Mouse (Mus musculus): ENCODE measurements around the gene Gnl1. TPM values are rescaled to one million over a fixed set of nuclear protein-coding genes. Genes with fewer than 3 reads are reported as not detected.

The Gnl1 gene
- polyA plus RNA-seq, 1 experiment from 2014 or later, result 29.6 TPM

- Histone ChIP-seq H3K4me1 (ENCODE audit: insufficient read depth, low read depth, low read length) (peaks cover 8% of the 10 kb centered on the region; the same call in 1 of the 2 replicates), H3K4me3 (ENCODE audit: low read depth, low read length) (peak within 1 kb of the TSS; percentile 87), H3K27me3 (replicated peaks; ENCODE audit: insufficient read depth, low read length) (no peaks in the 10 kb centered on the region), H3K9ac (replicated peaks; ENCODE audit: low read depth) (peak within 1 kb of the TSS; percentile 79), H3K9me3 (ENCODE audit: low read length) (no peaks in the 10 kb centered on the region), H3K4me2 (replicated peaks; ENCODE audit: low read depth, low read length) (peak within 1 kb of the TSS; percentile 81), H3K27ac (ENCODE audit: low read length) (peak within 1 kb of the TSS; percentile 83), H3K36me3 (ENCODE audit: insufficient read depth, low read length) (no peaks in the 10 kb centered on the region)
- TF ChIP-seq CTCF (IDR thresholded peaks at IDR 0.05) (no peak), EP300 (IDR thresholded peaks at IDR 0.05) (0 out of 2 replicates have a peak, but pooled peaks have one; percentile 23)
- peak; percentile 98 for DNase-seq (ENCODE audit: low spot score)
- WGBS, result under 1% methylated on average over 63 of the region's 68 CpGs
- ATAC-seq, result peak; percentile 98
Observed at GRCm38 (mm10) chr17:35969418-35970389, 9.9 kb upstream of the Gnl1 start, which contains the start of gene Abcf1. Gene Abcf1 (minus strand): TSS chr17:35969761.

GRCm38 (mm10) chr17:35972131-35972530, 7.5 kb upstream of the Gnl1 start:
- no peak overlapping the region for H3K27ac ChIP-seq (ENCODE audit: low read length)
- H3K9me3 ChIP-seq (ENCODE audit: low read length), result no peaks in the 10 kb centered on the region
- H3K4me3 ChIP-seq (ENCODE audit: low read depth, low read length), result no peak overlapping the region
- ATAC-seq (no peak), DNase-seq (ENCODE audit: low spot score) (peak; percentile 42)
- H3K9ac ChIP-seq (replicated peaks; ENCODE audit: low read depth), result no peak overlapping the region
- H3K27me3 ChIP-seq (replicated peaks; ENCODE audit: insufficient read depth, low read length), result no peaks in the 10 kb centered on the region
- H3K4me1 ChIP-seq (ENCODE audit: insufficient read depth, low read depth, low read length), result peaks cover 8% of the 10 kb centered on the region; the same call in 1 of the 2 replicates
- no peak for TF ChIP-seq CTCF (IDR thresholded peaks at IDR 0.05)
- TF ChIP-seq EP300 (IDR thresholded peaks at IDR 0.05), result no peak
- WGBS, result 47% methylated on average over 1 of the region's 1 CpGs
- no peaks in the 10 kb centered on the region for H3K36me3 ChIP-seq (ENCODE audit: insufficient read depth, low read length)
- no peak overlapping the region for H3K4me2 ChIP-seq (replicated peaks; ENCODE audit: low read depth, low read length)

GRCm38 (mm10) chr17:35978811-35979400, 745 bp upstream of the Gnl1 start:
- TF ChIP-seq EP300 (IDR thresholded peaks at IDR 0.05) (no peak), CTCF (IDR thresholded peaks at IDR 0.05) (peak; percentile 8; the same call in 1 of the 2 replicates)
- ATAC-seq, result peak; percentile 66
- Histone ChIP-seq H3K9ac (replicated peaks; ENCODE audit: low read depth) (peak overlapping the region; percentile 76), H3K4me2 (replicated peaks; ENCODE audit: low read depth, low read length) (peak overlapping the region; percentile 88), H3K27me3 (replicated peaks; ENCODE audit: insufficient read depth, low read length) (no peaks in the 10 kb centered on the region), H3K27ac (ENCODE audit: low read length) (peak overlapping the region; percentile 93), H3K9me3 (ENCODE audit: low read length) (no peaks in the 10 kb centered on the region), H3K4me1 (ENCODE audit: insufficient read depth, low read depth, low read length) (peaks cover 10% of the 10 kb centered on the region; the same call in 1 of the 2 replicates), H3K36me3 (ENCODE audit: insufficient read depth, low read length) (peaks cover 10% of the 10 kb centered on the region; the same call in 1 of the 2 replicates), H3K4me3 (ENCODE audit: low read depth, low read length) (peak overlapping the region; percentile 88)
- peak; percentile 27 for DNase-seq (ENCODE audit: low spot score)
- WGBS, result under 1% methylated on average over 41 of the region's 41 CpGs

- under 1% methylated on average over 23 of the region's 29 CpGs for WGBS
- peak overlapping the region; percentile 88 for H3K4me3 ChIP-seq (ENCODE audit: low read depth, low read length)
- H3K27me3 ChIP-seq (replicated peaks; ENCODE audit: insufficient read depth, low read length), result no peaks in the 10 kb centered on the region
- H3K36me3 ChIP-seq (ENCODE audit: insufficient read depth, low read length), result peaks cover 10% of the 10 kb centered on the region; the same call in 1 of the 2 replicates
- DNase-seq (ENCODE audit: low spot score) (peak; percentile 56), ATAC-seq (peak; percentile 10)
- peak overlapping the region; percentile 88 for H3K4me2 ChIP-seq (replicated peaks; ENCODE audit: low read depth, low read length)
- TF ChIP-seq EP300 (IDR thresholded peaks at IDR 0.05) (no peak), CTCF (IDR thresholded peaks at IDR 0.05) (no peak)
- H3K27ac ChIP-seq (ENCODE audit: low read length), result peak overlapping the region; percentile 93
- H3K4me1 ChIP-seq (ENCODE audit: insufficient read depth, low read depth, low read length), result peaks cover 10% of the 10 kb centered on the region; the same call in 1 of the 2 replicates
- H3K9me3 ChIP-seq (ENCODE audit: low read length), result no peaks in the 10 kb centered on the region
- H3K9ac ChIP-seq (replicated peaks; ENCODE audit: low read depth), result peak overlapping the region; percentile 76
Observed at GRCm38 (mm10) chr17:35980363-35980754, 708 bp downstream of the Gnl1 start.

GRCm38 (mm10) chr17:35981776-35982175, 2.1 kb downstream of the Gnl1 start:
- DNase-seq (ENCODE audit: low spot score) (no peak), ATAC-seq (no peak)
- Histone ChIP-seq H3K4me3 (ENCODE audit: low read depth, low read length) (no peak overlapping the region), H3K36me3 (ENCODE audit: insufficient read depth, low read length) (peaks cover 15% of the 10 kb centered on the region; the same call in 1 of the 2 replicates), H3K9me3 (ENCODE audit: low read length) (no peaks in the 10 kb centered on the region), H3K4me2 (replicated peaks; ENCODE audit: low read depth, low read length) (no peak overlapping the region), H3K27me3 (replicated peaks; ENCODE audit: insufficient read depth, low read length) (no peaks in the 10 kb centered on the region), H3K27ac (ENCODE audit: low read length) (no peak overlapping the region), H3K4me1 (ENCODE audit: insufficient read depth, low read depth, low read length) (peaks cover 10% of the 10 kb centered on the region; the same call in 1 of the 2 replicates), H3K9ac (replicated peaks; ENCODE audit: low read depth) (no peak overlapping the region)
- TF ChIP-seq EP300 (IDR thresholded peaks at IDR 0.05) (no peak), CTCF (IDR thresholded peaks at IDR 0.05) (no peak)
- 92% methylated on average over 9 of the region's 9 CpGs for WGBS

GRCm38 (mm10) chr17:35991781-35992180, 12.1 kb downstream of the Gnl1 start:
- TF ChIP-seq CTCF (IDR thresholded peaks at IDR 0.05), result no peak
- no peak for TF ChIP-seq EP300 (IDR thresholded peaks at IDR 0.05)
- Histone ChIP-seq H3K36me3 (ENCODE audit: insufficient read depth, low read length) (peaks cover 20% of the 10 kb centered on the region; the same call in 1 of the 2 replicates), H3K27ac (ENCODE audit: low read length) (no peak overlapping the region), H3K9me3 (ENCODE audit: low read length) (no peaks in the 10 kb centered on the region), H3K4me3 (ENCODE audit: low read depth, low read length) (no peak overlapping the region), H3K9ac (replicated peaks; ENCODE audit: low read depth) (no peak overlapping the region), H3K4me2 (replicated peaks; ENCODE audit: low read depth, low read length) (no peak overlapping the region), H3K27me3 (replicated peaks; ENCODE audit: insufficient read depth, low read length) (no peaks in the 10 kb centered on the region), H3K4me1 (ENCODE audit: insufficient read depth, low read depth, low read length) (no peaks in the 10 kb centered on the region)
- DNase-seq (ENCODE audit: low spot score) (peak; percentile 77), ATAC-seq (peak; percentile 47)
- WGBS, result 16% methylated on average over 10 of the region's 10 CpGs

Data from lung, postnatal 0 days (tissue).